Mouse (Mus musculus) olfactory bulb, adult 2 months (tissue): ENCODE data around the gene Cadm2.

ENCODE experiments used
- CTCF ChIP-seq: fragments of 200-500 bp; IDR thresholded peaks from 2 replicates; pipeline ENCODE4 v1.5.1; 2012; ENCODE audit warnings: low read depth, mild to moderate bottlenecking, low read length, moderate library complexity; ENCODE audit not compliant: insufficient read depth
- POLR2A ChIP-seq: fragments of 200-500 bp; IDR thresholded peaks from 2 replicates; pipeline ENCODE4 v1.6.1; 2012; ENCODE audit warnings: mild to moderate bottlenecking, low read depth, low read length, moderate library complexity; ENCODE audit not compliant: insufficient read depth

DNA sequence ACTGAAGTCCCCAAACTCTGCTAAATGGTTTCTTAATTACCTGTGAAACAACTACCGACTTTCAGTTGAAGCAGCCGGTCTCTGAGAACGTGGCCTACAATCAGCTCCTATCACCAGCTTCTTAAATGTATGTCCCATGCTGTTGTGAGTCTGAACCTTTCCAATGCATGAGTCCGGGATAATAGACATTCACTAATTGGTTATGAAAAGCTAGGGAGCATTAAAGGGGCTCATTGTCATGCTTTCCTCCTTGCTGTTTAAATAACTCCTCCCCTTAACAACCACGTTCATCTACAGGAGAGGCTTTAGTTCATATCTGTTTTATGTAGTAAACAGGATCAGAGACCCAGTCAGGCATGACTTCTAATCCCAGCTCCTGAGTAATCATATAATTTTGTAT, 1008.1 kb downstream of the Cadm2 start:
- no peak for TF ChIP-seq POLR2A
- no peak for TF ChIP-seq CTCF
